Mouse (Mus musculus): ENCODE measurements around the gene Btg3. TPM values are rescaled to one million over a fixed set of nuclear protein-coding genes. Genes with fewer than 3 reads are reported as not detected.

The Btg3 gene
- polyA plus RNA-seq, 1 experiment, result 12.9 TPM

DNA sequence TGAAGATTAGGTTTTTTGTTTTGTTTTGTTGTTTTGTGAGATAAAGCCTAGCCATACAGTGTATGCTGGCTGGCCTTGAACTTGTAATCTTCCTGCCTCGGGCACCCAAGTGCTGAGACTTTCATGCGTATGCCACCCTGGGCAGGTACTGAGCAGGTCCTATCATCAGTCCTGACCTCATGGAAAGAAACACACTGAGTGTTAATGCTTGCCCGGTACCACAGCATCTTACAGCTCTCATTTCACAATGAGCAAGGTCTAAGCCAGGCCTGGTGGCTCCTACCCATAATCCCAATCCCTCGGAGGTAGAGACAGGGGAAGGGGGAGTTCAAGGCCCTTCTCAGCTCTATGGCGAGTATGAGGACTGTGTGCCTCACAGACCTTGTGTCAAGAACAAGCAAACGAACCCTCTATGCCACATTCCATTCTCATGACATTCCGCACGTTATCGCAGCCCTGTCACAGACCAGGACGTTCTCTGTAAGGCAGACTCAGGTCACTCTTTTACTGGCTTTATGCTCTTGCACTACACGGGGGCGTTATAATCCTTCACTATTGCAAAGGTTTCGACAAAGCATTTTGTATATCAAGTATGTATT lies 29.6 kb downstream of the Btg3 start:
- no peak for DNase-seq (ENCODE audit: extremely low spot score in 1 of 2, low spot score in 1 of 2)

DNA sequence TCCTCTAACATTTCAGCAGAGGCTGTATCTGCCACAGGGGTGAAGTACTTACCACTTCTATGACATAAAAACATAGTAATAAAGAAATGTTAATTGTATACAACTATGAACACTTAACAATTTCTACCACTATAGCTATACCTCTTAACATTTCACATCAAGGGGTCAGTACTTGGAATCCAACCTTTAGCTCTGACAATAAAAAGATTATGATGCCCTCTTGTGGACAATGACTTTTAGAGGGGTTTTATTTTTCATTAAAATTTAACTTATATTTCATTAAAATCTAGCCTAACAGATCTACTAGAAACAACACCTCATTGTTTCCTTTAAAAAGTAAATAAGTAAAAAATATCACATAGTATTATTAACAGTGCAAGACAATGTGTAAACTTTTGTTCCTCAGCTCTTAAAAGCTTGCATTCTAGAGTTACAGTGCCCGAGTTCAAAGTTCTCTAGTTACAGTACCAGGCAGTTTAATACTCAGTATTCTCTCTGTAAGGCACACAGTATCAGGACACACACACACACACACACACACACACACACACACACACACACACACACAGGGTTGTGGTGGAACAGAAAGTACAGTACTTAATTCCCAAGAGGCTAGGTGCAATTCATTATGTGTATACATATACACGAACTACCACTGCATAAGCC lies 30.2 kb downstream of the Btg3 start:
- no peak for DNase-seq (ENCODE audit: extremely low spot score in 1 of 2, low spot score in 1 of 2)

DNA sequence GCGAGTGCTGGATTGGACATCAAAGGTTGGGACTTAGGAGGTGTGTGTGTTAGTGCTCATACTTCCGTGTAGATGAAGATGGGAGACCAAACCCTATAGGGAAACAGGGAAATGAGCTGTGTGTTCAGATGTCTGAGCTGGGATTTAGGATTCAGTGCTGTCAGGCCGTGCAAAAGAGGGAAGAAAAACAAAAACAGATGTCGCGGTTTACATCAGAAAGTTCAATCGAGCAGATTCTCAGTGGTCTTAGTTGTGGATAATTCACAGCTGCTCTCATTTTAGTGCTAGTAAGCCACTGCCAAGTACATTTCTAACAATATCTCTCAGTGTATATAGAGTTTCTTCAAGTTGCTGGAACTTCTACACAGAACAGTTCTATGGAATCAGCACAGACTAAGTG lies 33.2 kb downstream of the Btg3 start:
- no peak for DNase-seq (ENCODE audit: extremely low spot score in 1 of 2, low spot score in 1 of 2)

DNA sequence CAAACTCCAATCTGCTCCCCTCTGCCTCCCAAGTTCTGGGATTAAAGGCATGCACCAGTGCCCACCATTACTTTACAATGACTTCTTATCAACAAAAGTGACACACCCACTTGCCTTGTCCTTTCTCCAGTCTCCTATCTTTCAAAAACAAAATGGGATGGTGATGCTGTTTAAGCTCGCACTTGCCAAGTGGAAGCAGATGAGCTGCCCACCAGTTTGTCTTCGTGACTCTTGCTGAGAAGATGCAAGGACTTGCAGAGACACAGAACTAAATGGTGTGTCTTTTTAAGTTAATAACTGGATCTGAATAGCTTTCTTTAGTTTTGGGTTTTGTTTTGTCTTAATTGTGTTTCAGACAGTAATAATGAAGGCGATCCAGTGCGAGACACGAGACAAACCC lies 34.2 kb downstream of the Btg3 start:
- DNase-seq (ENCODE audit: extremely low spot score in 1 of 2, low spot score in 1 of 2), result peak in 1 of 2 experiments; percentile 16

DNA sequence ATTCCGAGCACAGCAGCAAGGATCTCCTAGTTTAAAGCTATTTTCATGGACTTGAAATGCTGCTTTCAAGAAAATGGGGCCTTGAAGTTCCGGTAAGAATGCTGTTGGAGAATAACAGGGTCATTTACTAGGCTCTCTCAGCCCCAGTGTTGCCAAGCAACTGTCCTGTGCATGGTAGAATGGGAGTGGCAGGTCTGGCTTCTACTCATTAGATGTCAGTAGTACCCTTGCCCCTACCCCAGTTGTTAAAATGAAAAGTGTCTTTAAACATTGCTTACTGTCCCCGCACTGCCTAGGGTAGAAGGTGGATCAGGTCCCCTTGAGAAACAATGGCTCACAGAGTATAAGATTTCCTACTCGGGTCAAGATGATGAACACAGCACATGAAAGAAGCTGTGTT lies 35.6 kb downstream of the Btg3 start:
- no peak for DNase-seq (ENCODE audit: extremely low spot score in 1 of 2, low spot score in 1 of 2)

DNA sequence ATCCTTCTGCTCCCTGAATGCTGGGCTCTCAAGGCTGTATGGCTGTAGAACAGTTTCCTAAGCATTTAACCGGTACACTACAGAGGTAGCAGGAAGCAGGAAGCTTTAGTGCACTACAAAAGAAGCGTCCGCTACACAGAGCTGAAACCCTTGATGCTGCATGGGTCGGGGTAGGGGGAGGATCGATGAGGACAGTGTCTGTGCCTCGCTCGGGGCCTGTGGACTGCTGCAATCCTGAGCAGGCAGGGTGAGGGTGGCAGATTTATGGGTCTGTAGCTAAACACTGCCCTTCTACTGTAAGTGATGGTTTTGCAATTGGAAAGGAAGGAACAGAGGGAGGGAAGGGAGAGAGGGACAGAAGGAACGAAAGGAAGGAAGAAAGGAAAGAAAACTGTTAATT lies 39.8 kb downstream of the Btg3 start:
- no peak for DNase-seq (ENCODE audit: extremely low spot score in 1 of 2, low spot score in 1 of 2)

DNA sequence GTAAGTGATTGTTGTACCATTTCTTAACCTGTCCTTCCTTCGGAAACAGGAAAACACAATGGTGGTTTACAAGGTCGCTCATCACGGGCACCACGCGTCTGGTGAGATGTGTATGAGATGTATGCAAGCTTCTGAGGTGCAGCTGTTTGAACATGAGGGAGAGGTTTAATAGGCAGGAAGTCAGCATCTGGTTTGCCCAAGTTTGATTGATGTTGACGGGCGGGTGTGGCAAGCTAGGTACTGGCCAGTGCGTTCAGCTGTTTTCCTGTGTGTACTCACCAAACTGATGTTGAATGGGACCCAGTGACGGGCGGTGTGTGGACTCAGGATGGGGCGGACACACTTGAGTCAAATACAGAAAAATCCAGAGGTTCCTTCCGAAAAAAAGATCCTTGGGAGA lies 49.0 kb downstream of the Btg3 start:
- no peak for DNase-seq (ENCODE audit: extremely low spot score in 1 of 2, low spot score in 1 of 2)

DNA sequence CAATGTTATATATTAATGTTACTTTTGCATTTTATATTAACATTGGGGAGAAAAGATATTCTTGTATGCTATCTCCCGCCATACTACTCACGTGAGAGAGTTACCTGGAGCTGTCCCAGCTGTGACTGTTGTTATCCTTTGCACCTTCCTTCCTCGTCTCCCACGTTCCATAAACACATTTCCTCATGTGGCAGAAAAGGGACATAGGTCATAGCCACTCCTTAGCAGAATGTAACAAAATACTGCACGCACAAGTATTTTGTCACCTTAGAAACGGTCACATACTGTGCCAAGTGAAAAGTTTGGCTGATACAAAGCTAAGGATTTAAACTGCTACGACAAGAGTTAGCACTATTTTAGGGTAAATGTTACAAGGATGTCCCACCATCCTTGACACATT lies 49.4 kb downstream of the Btg3 start:
- no peak for DNase-seq (ENCODE audit: extremely low spot score in 1 of 2, low spot score in 1 of 2)

DNA sequence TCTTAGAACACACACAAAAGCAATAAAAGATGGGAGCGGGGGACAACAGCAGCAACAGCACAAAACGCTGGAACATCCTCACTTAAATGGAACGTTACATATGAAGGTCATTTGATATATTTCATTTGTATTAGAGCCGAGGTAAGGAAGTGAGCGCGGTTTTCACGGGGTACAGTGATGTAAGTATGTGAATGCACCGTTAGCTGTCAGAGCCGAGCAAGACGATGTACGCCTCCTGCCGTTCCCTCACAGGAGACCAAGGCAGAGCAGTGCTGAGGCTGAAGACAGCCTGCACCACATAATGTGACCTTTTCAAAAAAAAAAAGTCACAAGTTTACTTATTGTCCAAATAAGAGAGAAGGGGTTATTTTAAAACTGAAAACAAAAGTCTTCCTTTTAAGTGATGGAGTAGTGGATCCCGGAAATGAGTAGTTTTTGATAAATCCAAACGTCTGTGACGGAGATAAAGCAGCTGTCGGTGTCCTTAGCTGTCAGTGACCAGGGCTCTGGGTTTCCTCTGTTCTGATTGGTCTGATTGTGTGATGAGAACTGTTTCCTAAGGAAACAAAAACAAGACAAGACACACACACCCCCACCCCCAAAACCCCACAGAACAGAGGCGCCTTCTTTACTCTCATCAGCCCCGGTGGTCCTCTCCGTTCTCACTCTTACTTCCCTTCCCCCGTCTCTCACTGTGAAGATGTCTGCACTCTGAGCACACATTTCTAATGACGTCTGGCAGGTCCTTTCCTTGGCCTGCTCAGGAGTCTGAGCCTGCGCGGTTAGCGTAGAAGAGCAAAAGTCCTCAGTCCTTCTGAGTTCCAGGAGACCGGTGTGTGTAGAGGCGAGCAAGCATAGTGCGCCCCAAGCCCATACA lies 50.8 kb downstream of the Btg3 start:
- DNase-seq (ENCODE audit: extremely low spot score in 1 of 2, low spot score in 1 of 2), result no peak

DNA sequence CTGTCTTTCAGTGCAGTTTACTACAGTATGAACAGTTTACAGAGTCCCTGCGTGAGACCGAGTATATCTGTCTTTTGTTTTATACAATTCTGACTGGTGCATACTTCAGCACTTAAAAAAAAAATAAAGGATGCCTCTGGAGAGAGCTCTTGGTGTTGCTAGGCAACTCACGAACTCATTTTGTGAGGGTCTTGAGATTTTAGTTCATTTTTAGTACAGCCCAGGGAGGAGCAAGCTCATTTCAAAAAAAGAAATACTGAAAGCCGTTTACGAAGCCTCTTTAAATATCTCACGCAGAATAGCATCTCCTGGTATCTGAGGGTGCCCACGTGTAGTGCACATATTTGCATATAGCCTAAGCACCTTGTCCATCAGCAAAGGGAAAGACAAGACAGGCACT lies 54.9 kb downstream of the Btg3 start:
- DNase-seq (ENCODE audit: extremely low spot score in 1 of 2, low spot score in 1 of 2), result peak; percentile 48 to 49

DNA sequence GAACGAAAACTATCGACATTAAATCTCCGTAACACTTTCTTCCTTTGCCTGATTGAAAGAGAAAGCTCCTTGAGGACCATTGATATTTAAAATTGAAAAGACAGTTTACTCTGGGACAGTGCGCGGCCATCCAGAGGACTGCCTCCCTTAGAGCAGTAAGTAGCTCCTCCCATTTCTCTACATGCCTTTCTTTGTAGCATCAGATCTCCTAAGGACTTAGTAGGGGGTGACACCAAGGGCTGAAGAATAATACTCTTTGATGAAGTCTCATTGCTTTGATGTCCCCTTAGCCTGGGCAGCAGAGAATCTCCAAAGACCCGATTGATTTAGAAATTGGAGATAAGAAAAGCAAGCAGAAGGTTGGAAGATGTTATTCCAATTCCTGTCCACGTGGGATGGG lies 55.4 kb downstream of the Btg3 start:
- no peak for DNase-seq (ENCODE audit: extremely low spot score in 1 of 2, low spot score in 1 of 2)

DNA sequence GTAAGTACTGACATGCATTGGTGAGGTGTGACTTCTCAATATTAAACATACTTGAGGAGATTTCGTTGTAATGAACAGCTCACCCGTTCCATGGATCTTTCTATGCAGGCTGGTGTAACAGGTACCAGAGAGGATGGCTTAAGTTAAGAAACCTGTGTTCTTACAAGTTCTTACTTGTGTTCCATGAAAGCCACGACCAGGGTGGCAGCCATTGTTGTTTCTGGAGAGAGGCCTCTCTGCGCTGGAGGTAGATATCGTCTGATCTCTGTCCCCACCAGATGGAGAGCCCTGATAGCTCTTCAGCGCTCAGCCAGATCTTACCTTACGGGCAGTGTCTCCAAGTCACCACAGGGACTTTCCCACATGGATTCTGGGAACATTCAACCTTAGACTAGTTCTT lies 57.3 kb downstream of the Btg3 start:
- no peak for DNase-seq (ENCODE audit: extremely low spot score in 1 of 2, low spot score in 1 of 2)

DNA sequence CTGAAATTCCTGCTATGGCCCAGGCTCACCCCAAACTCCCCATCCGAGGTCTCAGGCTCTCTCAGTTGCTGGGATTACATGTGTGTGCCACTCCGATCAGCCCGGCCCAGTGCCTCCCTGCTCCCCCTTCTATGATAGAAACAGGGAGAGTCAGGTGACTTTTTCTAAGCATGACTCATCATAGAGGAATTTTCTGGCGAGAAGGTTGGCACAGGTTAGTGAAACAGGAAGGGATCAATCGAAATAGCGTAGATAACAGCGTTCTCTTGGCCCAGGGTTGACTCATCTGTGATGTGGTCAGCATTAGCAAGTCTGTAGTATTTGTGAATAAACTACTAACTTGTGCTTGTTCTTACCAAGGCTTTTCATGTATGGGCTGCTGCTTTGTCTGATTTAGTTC lies 59.0 kb downstream of the Btg3 start:
- no peak for DNase-seq (ENCODE audit: extremely low spot score in 1 of 2, low spot score in 1 of 2)

DNA sequence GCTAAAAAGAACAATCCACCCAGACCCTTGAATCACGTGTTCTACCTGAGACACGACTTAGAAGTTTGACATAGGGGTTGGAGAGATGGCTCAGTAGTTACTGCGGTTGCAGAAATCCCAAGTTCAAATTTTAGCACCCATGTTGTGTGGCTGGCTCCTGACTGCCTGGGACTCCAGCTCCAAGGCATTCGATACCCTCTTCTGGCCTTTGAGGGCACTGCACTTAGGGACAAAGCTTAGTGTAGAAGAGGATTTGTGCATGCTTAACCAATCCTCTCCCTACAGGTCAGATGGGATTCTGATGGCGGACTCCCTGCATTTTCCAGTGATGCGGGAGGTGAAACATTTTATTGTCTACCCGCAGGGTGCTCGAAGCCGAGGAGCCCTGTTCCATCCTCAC lies 60.1 kb downstream of the Btg3 start:
- peak; percentile 62 to 78 for DNase-seq (ENCODE audit: extremely low spot score in 1 of 2, low spot score in 1 of 2)

DNA sequence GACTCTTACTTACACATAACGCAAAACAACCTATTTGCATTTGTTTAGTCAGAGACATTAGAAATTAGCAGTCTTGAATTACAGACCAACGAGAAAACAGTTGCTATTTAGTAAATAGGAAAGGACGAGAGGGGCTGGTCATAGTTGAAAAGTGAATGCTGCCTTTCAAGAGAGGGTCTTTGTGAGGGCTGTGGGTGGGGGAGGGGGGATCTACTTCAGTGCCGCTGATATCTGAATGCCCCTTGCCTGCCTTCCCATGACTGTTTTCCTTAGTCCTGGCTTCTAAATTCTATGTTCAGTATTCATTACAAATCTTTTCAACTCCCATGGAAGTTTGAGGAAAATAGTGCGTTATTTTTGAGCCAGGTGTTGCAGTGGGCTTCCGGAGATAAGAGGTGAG lies 63.0 kb downstream of the Btg3 start:
- DNase-seq (ENCODE audit: extremely low spot score in 1 of 2, low spot score in 1 of 2), result no peak

DNA sequence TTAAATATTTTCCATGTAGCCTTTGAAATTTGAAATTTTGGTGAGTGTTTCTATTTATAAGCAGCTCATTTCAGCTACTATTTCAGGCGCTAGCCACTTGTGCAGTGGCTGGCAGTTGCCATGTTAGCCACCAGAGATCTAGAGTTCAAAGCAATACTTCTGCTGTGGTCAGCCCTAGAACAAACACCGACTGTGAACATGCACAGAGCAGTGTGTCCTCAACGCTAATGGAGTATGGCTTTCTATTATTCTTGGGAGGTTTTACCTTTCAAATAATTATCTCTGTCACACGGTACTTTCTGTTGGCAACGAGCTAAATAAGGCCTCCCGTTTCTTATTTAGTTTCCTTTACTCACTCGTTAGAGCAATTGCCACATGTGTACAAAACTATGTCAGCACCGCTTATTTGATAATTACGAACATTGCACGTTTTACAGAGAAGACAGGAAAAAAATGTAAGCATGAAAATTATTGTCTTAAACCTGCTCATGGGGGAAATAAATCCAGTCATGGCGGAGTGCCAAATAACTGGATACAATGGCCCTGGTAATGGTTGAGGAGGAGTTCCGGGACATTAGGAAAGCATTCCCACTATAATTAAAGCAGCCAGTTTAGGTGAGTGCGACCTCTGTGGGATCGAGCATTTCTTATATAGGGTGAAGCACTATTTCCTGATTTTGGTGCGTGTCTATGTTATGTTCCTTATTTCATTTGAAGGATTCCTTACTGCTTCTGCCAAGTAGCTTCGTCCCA lies 63.7 kb downstream of the Btg3 start:
- DNase-seq (ENCODE audit: extremely low spot score in 1 of 2, low spot score in 1 of 2), result no peak

DNA sequence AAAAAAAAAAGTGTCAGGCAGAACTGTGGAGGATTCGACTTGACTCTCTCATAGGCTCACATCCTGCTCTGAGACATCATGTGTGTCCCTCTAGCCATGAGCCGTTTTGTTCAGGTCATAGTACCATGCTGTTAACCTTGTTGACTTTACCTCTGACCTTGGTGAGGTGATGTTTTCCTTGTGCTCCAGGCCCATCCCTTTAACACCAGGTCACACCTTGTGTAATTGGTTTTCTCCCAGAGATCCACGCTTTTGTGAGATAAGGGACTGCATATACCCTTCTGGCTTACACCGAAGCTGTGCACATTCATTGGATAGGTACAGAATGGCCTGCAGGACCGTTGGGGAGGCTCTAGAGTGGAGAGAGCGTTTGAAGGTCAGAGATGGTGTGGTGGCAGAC lies 67.7 kb downstream of the Btg3 start:
- no peak for DNase-seq (ENCODE audit: extremely low spot score in 1 of 2, low spot score in 1 of 2)

DNA sequence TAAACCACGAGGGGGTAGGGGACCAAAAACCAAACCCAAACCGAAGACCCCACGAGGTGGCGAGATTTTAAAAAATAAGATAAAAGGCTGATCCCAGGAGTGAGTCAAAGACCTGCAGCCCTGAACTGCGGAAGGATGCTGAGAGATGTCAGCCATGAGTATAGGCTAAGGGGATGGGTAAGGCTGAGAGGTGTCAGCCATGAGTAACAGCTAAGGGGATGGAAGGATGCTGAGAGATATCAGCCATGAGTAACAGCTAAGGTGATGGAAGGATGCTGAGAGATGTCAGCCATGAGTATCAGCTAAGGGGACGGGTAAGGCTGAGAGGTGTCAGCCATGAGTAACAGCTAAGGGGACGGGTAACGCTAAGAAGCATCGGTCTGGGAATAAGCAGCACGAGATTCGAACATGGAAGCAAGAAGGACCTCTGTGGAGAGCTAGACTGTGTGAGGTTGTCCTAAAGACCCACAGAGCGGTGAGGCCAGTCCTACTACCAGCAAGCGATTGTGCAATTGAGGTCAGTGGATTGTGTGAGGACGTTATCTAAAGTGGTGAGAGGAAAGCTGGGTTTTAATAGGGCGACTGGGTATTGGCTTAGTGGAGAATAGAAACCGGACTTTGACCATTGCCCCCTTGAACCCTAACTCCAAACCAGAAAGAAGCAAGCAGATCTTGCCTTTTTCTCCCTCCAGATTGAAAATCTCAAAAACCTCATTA lies 69.4 kb downstream of the Btg3 start:
- DNase-seq (ENCODE audit: extremely low spot score in 1 of 2, low spot score in 1 of 2), result no peak

DNA sequence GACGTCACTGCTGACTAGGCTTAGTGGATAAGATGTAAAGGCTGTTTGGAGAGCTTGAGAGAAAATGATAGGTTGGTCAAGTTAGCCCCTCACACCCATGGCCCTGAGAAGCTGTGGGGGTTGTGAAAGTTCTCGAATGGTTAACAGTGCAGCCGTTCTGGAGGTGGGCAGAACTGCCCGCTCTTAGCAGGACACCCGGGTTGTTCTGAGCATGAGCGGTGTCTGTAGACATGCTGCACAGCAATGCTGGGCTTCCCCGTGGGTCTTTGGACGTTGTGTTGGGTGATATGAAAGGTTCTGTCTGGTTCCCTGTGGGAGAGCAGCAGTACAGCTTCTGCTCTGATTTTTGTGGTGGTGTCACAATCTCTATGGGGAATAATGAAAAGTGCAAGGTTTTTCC lies 70.4 kb downstream of the Btg3 start:
- DNase-seq (ENCODE audit: extremely low spot score in 1 of 2, low spot score in 1 of 2), result no peak

DNA sequence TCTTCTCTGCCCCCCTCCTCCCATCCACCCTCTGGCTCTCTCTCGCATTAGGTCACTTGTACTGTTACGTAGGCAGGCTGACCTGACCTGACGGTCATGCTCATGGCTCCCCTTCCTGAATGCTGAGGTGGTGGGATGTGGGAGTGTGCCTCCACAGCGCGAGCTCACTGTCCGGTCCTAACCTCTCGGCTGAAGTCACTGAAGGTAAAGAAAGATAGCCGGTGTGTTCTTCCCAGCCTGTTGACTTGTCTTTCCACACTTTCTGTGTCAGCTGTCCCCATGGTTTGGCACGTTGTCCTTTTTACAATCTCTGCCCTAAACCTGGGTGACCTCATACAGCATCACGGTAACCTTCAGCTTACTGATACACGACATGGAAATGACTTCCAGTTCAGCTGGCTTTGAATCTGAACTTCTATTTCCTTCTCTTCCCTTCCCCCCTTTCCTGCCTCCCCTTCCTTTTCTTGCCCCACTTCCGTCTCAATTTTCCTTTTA lies 71.3 kb downstream of the Btg3 start:
- no peak for DNase-seq (ENCODE audit: extremely low spot score in 1 of 2, low spot score in 1 of 2)
